8 mouse cellular contexts compared by ENCODE assay signal in genomic region chr5:36324140-36324572, GRCm38 (mm10).
A peak's percentile ranks its signal among the peaks of the same experiment; 100 is the strongest.
DNase-seq lines count a peak whose midpoint lies in the region; ATAC-seq and TF ChIP-seq lines count a peak whose summit lies in the region.

No protein-coding gene starts in this region.

- no peaks in the 10 kb centered on the region for H3K9me3 ChIP-seq in midbrain, postnatal 0 days (ENCODE audit: low read length)
- no peaks in the 10 kb centered on the region for H3K9me3 ChIP-seq in liver, embryonic 11.5 days (ENCODE audit: control insufficient read depth, low read length)

- H3K27me3 ChIP-seq in midbrain, postnatal 0 days (ENCODE audit: insufficient read depth, low read length), result no peaks in the 10 kb centered on the region
- H3K27me3 ChIP-seq in liver, embryonic 11.5 days (replicated peaks; ENCODE audit: control insufficient read depth, insufficient read depth, low read length), result no peaks in the 10 kb centered on the region

- H3K4me3 ChIP-seq in midbrain, postnatal 0 days (ENCODE audit: low read depth, low read length), result no peak overlapping the region
- no peak overlapping the region for H3K4me3 ChIP-seq in liver, embryonic 11.5 days (ENCODE audit: low read depth, low read length)

- peak; percentile 82 for ATAC-seq in midbrain, postnatal 0 days (ENCODE audit: low FRiP score)
- ATAC-seq in liver, embryonic 11.5 days (replicated peaks; ENCODE audit: low FRiP score), result no peak
- no peak for ATAC-seq in megakaryocyte progenitor cell, adult 5-6 weeks (replicated peaks; ENCODE audit: poor library complexity)

- no peaks in the 10 kb centered on the region for H3K36me3 ChIP-seq in midbrain, postnatal 0 days (ENCODE audit: insufficient read depth, low read length)
- H3K36me3 ChIP-seq in liver, embryonic 11.5 days (ENCODE audit: control insufficient read depth, insufficient read depth, low read length), result no peaks in the 10 kb centered on the region

- TF ChIP-seq CTCF in midbrain, postnatal 0 days (IDR thresholded peaks at IDR 0.05), result no peak

- no peak overlapping the region for H3K9ac ChIP-seq in midbrain, postnatal 0 days (replicated peaks; ENCODE audit: low read length, poor library complexity, severe bottlenecking)
- H3K9ac ChIP-seq in liver, embryonic 11.5 days (ENCODE audit: low read depth, low read length), result no peak overlapping the region

- 51% methylated on average over 9 of the region's 9 CpGs for WGBS in midbrain, postnatal 0 days
- 71% methylated on average over 9 of the region's 9 CpGs for WGBS in liver, embryonic 11.5 days

- intact Hi-C loops in left cerebral cortex, postnatal 25 days (cut with DNase I), result loop anchor here (5.0 kb wide), 1 partner anchor 43 kb away; no protein-coding TSS in a partner anchor

- no peaks in the 10 kb centered on the region; the same call in 1 of the 2 replicates for H3K4me1 ChIP-seq in midbrain, postnatal 0 days (ENCODE audit: insufficient read depth, low read length)
- no peaks in the 10 kb centered on the region for H3K4me1 ChIP-seq in liver, embryonic 11.5 days (replicated peaks; ENCODE audit: control insufficient read depth, insufficient read depth, low read length)

- DNase-seq in kidney, postnatal 14 days, result peak; percentile 16
- DNase-seq in kidney, adult 8-10 months, result no peak
- DNase-seq in cerebellum, postnatal 10 days, result peak; percentile 65 to 80
- peak; percentile 42 for DNase-seq in frontal cortex, postnatal 25 days (ENCODE audit: low spot score in 2 of 2)
- DNase-seq in left cerebral cortex, postnatal 25 days (ENCODE audit: low spot score in 2 of 2), result peak; percentile 70
- DNase-seq in midbrain, postnatal 0 days (ENCODE audit: low spot score), result peak; percentile 85
- DNase-seq in liver, embryonic 11.5 days (ENCODE audit: low spot score), result no peak

- H3K27ac ChIP-seq in midbrain, postnatal 0 days (ENCODE audit: low read depth, low read length), result no peak overlapping the region; the same call in 1 of the 2 replicates
- H3K27ac ChIP-seq in liver, embryonic 11.5 days (ENCODE audit: low read depth, low read length), result no peak overlapping the region

- H3K4me2 ChIP-seq in midbrain, postnatal 0 days (ENCODE audit: low read depth, low read length, poor library complexity, severe bottlenecking), result no peak overlapping the region
- H3K4me2 ChIP-seq in liver, embryonic 11.5 days, result no peak overlapping the region

Comparison
In these comparisons a context has a peak if more than half of its experiments do, and no peak if none do; other contexts are left out.
1. DNase-seq: peak in kidney, postnatal 14 days (single experiment), cerebellum, postnatal 10 days (2 of 2), frontal cortex, postnatal 25 days (2 of 2), left cerebral cortex, postnatal 25 days (2 of 2) and midbrain, postnatal 0 days (single experiment); none in kidney, adult 8-10 months (0 of 2) and liver, embryonic 11.5 days (single experiment).